Mouse (Mus musculus) hindbrain, embryonic 13.5 days (tissue): ENCODE measurements at regions not wholly inside any gene's neighbourhood (a gene's known extent, or its start where the extent isn't known, plus 50 kb on each side); places are given as distances from the start of the nearest gene placed in this dataset.
A peak's percentile ranks its signal among the peaks of the same experiment; 100 is the strongest.

Experiments
- ATAC-seq: fragments of 200-750 bp; cut with Nextera tagmentation; 2 replicates; pipeline ENCODE4 v1.8.0; 2017; ENCODE audit warnings: moderate TSS enrichment; ENCODE audit not compliant: low FRiP score
- H3K27ac ChIP-seq: fragments of 300-500 bp; sonication (generic); 2 replicates; pipeline ENCODE4 v1.5.1; 2015; ENCODE audit warnings: inconsistent platforms, mild to moderate bottlenecking, moderate library complexity
- H3K27me3 ChIP-seq: fragments of 300-500 bp; sonication (generic); 2 replicates; pipeline ENCODE4 v1.6.1; 2015; ENCODE audit warnings: mild to moderate bottlenecking, inconsistent platforms
- H3K36me3 ChIP-seq: fragments of 300-500 bp; sonication (generic); 2 replicates; pipeline ENCODE4 v1.6.1; 2015; ENCODE audit warnings: mild to moderate bottlenecking, inconsistent platforms
- H3K4me1 ChIP-seq: fragments of 300-500 bp; sonication (generic); replicated peaks from 2 replicates; pipeline ENCODE4 v1.6.1; 2015; ENCODE audit warnings: inconsistent platforms
- H3K4me2 ChIP-seq: fragments of 300-500 bp; sonication (generic); 2 replicates; pipeline ENCODE4 v1.6.1; 2015; ENCODE audit warnings: inconsistent platforms, mild to moderate bottlenecking, moderate library complexity
- H3K4me3 ChIP-seq: fragments of 300-500 bp; sonication (generic); 2 replicates; pipeline ENCODE4 v1.5.1; 2015; ENCODE audit warnings: mild to moderate bottlenecking, inconsistent platforms
- H3K9ac ChIP-seq: fragments of 300-500 bp; sonication (generic); 2 replicates; pipeline ENCODE4 v1.6.1; 2015; ENCODE audit warnings: mild to moderate bottlenecking, inconsistent platforms
- H3K9me3 ChIP-seq: fragments of 300-500 bp; sonication (generic); 2 replicates; pipeline ENCODE4 v1.6.1; 2016; ENCODE audit warnings: inconsistent platforms
- WGBS: fragments of 180-500 bp; shearing (Covaris S2); methylation state at CpG from one replicate; pipeline ENCODE4 v1.1.7; 2015; 5-methylcytosine and 5-hydroxymethylcytosine counted together

- no peaks in the 10 kb centered on the region for H3K36me3 ChIP-seq
- WGBS: 89% methylated on average over 10 of the region's 10 CpGs
- ATAC-seq: no peak
- H3K9me3 ChIP-seq: no peaks in the 10 kb centered on the region
- H3K27me3 ChIP-seq: no peaks in the 10 kb centered on the region
- H3K27ac ChIP-seq: peak overlapping the region; percentile 64
- no peak overlapping the region for H3K4me2 ChIP-seq
- no peak overlapping the region for H3K4me3 ChIP-seq
- H3K4me1 ChIP-seq: peaks cover 23% of the 10 kb centered on the region
- no peak overlapping the region for H3K9ac ChIP-seq
Observed at GRCm38 (mm10) chr17:83939344-83939743, 91.6 kb upstream of the Haao start.

- peak; percentile 54; the same call in 1 of the 2 replicates for ATAC-seq
- H3K27ac ChIP-seq: peak overlapping the region; percentile 64
- H3K9me3 ChIP-seq: no peaks in the 10 kb centered on the region
- H3K4me1 ChIP-seq: peaks cover 23% of the 10 kb centered on the region
- H3K9ac ChIP-seq: no peak overlapping the region
- H3K4me2 ChIP-seq: no peak overlapping the region
- WGBS: 46% methylated on average over 11 of the region's 11 CpGs
- H3K4me3 ChIP-seq: no peak overlapping the region
- H3K36me3 ChIP-seq: no peaks in the 10 kb centered on the region
- no peaks in the 10 kb centered on the region for H3K27me3 ChIP-seq
Observed at GRCm38 (mm10) chr17:83938671-83939244, 91.0 kb upstream of the Haao start.

GRCm38 (mm10) chr17:83937576-83937975 lies 89.8 kb upstream of the Haao start:
- H3K27me3 ChIP-seq: no peaks in the 10 kb centered on the region
- no peak overlapping the region for H3K4me2 ChIP-seq
- WGBS: 18% methylated on average over 10 of the region's 10 CpGs
- H3K36me3 ChIP-seq: no peaks in the 10 kb centered on the region
- peaks cover 23% of the 10 kb centered on the region for H3K4me1 ChIP-seq
- ATAC-seq: 0 out of 2 replicates have a peak, but pooled peaks have one; percentile 49
- no peaks in the 10 kb centered on the region for H3K9me3 ChIP-seq
- H3K4me3 ChIP-seq: no peak overlapping the region
- H3K27ac ChIP-seq: no peak overlapping the region
- no peak overlapping the region for H3K9ac ChIP-seq

GRCm38 (mm10) chr17:83936677-83937076 lies 88.9 kb upstream of the Haao start:
- no peak overlapping the region for H3K4me2 ChIP-seq
- no peak overlapping the region for H3K9ac ChIP-seq
- no peak overlapping the region for H3K27ac ChIP-seq
- H3K36me3 ChIP-seq: no peaks in the 10 kb centered on the region
- ATAC-seq: no peak
- no peaks in the 10 kb centered on the region for H3K9me3 ChIP-seq
- WGBS: 77% methylated on average over 9 of the region's 9 CpGs
- H3K27me3 ChIP-seq: no peaks in the 10 kb centered on the region
- H3K4me3 ChIP-seq: no peak overlapping the region
- peaks cover 23% of the 10 kb centered on the region for H3K4me1 ChIP-seq

GRCm38 (mm10) chr17:83935969-83936368 lies 88.2 kb upstream of the Haao start:
- no peak overlapping the region for H3K9ac ChIP-seq
- WGBS: 78% methylated on average over 1 of the region's 1 CpGs
- no peak for ATAC-seq

GRCm38 (mm10) chr17:83935232-83935631 lies 87.5 kb upstream of the Haao start:
- Histone ChIP-seq H3K9me3 (no peaks in the 10 kb centered on the region), H3K36me3 (no peaks in the 10 kb centered on the region), H3K27ac (no peak overlapping the region), H3K27me3 (no peaks in the 10 kb centered on the region), H3K4me3 (no peak overlapping the region), H3K4me1 (peaks cover 23% of the 10 kb centered on the region), H3K9ac (no peak overlapping the region), H3K4me2 (no peak overlapping the region)
- ATAC-seq: no peak
- 81% methylated on average over 5 of the region's 5 CpGs for WGBS

More at GRCm38 (mm10) chr17:83935969-83936368, 88.2 kb upstream of the Haao start:
- Histone ChIP-seq H3K4me1 (peaks cover 23% of the 10 kb centered on the region), H3K4me2 (no peak overlapping the region), H3K27me3 (no peaks in the 10 kb centered on the region), H3K27ac (0 out of 2 replicates have a peak overlapping the region, but pooled peaks have one; percentile 10), H3K4me3 (no peak overlapping the region), H3K36me3 (no peaks in the 10 kb centered on the region), H3K9me3 (no peaks in the 10 kb centered on the region)

GRCm38 (mm10) chr17:83933743-83934142 lies 86.0 kb upstream of the Haao start:
- WGBS: 86% methylated on average over 10 of the region's 10 CpGs
- H3K4me2 ChIP-seq: no peak overlapping the region
- ATAC-seq: no peak

GRCm38 (mm10) chr17:83930401-83930800 lies 82.6 kb upstream of the Haao start:
- 76% methylated on average over 5 of the region's 5 CpGs for WGBS
- no peak for ATAC-seq
- H3K27me3 ChIP-seq: no peaks in the 10 kb centered on the region
- H3K4me2 ChIP-seq: no peak overlapping the region
- H3K4me3 ChIP-seq: no peak overlapping the region
- H3K9ac ChIP-seq: no peak overlapping the region
- H3K9me3 ChIP-seq: no peaks in the 10 kb centered on the region
- H3K4me1 ChIP-seq: no peaks in the 10 kb centered on the region
- no peak overlapping the region for H3K27ac ChIP-seq
- H3K36me3 ChIP-seq: no peaks in the 10 kb centered on the region

More at GRCm38 (mm10) chr17:83933743-83934142, 86.0 kb upstream of the Haao start:
- Histone ChIP-seq H3K27me3 (no peaks in the 10 kb centered on the region), H3K9me3 (no peaks in the 10 kb centered on the region), H3K9ac (no peak overlapping the region), H3K27ac (no peak overlapping the region), H3K4me1 (peaks cover 15% of the 10 kb centered on the region), H3K36me3 (no peaks in the 10 kb centered on the region), H3K4me3 (no peak overlapping the region)

GRCm38 (mm10) chr17:83927749-83928387 lies 80.1 kb upstream of the Haao start:
- no peak for ATAC-seq
- Histone ChIP-seq H3K27ac (no peak overlapping the region), H3K36me3 (no peaks in the 10 kb centered on the region), H3K9me3 (no peaks in the 10 kb centered on the region), H3K4me3 (no peak overlapping the region), H3K4me2 (no peak overlapping the region), H3K9ac (no peak overlapping the region), H3K4me1 (no peaks in the 10 kb centered on the region), H3K27me3 (no peaks in the 10 kb centered on the region)
- 53% methylated on average over 6 of the region's 6 CpGs for WGBS

- H3K36me3 ChIP-seq: no peaks in the 10 kb centered on the region
- 63% methylated on average over 16 of the region's 16 CpGs for WGBS
- no peaks in the 10 kb centered on the region for H3K4me1 ChIP-seq
- H3K4me3 ChIP-seq: no peak overlapping the region
- no peak overlapping the region for H3K4me2 ChIP-seq
- no peak overlapping the region for H3K27ac ChIP-seq
- ATAC-seq: no peak
- H3K27me3 ChIP-seq: no peaks in the 10 kb centered on the region
- no peaks in the 10 kb centered on the region for H3K9me3 ChIP-seq
- H3K9ac ChIP-seq: no peak overlapping the region
Observed at GRCm38 (mm10) chr17:83924259-83924922, 76.6 kb upstream of the Haao start.

GRCm38 (mm10) chr17:83920894-83921293 lies 73.1 kb upstream of the Haao start:
- no peak overlapping the region for H3K9ac ChIP-seq
- H3K9me3 ChIP-seq: no peaks in the 10 kb centered on the region
- peaks cover 6% of the 10 kb centered on the region for H3K4me1 ChIP-seq
- no peak overlapping the region for H3K4me3 ChIP-seq
- no peak overlapping the region for H3K4me2 ChIP-seq
- 80% methylated on average over 8 of the region's 8 CpGs for WGBS
- no peaks in the 10 kb centered on the region for H3K36me3 ChIP-seq
- H3K27me3 ChIP-seq: no peaks in the 10 kb centered on the region
- no peak overlapping the region for H3K27ac ChIP-seq
- ATAC-seq: no peak

- WGBS: 75% methylated on average over 4 of the region's 4 CpGs
- Histone ChIP-seq H3K36me3 (no peaks in the 10 kb centered on the region), H3K4me2 (no peak overlapping the region), H3K9me3 (no peaks in the 10 kb centered on the region), H3K9ac (no peak overlapping the region), H3K27me3 (no peaks in the 10 kb centered on the region), H3K4me1 (peaks cover 6% of the 10 kb centered on the region), H3K27ac (no peak overlapping the region), H3K4me3 (no peak overlapping the region)
- no peak for ATAC-seq
Observed at GRCm38 (mm10) chr17:83920225-83920624, 72.5 kb upstream of the Haao start.
